Mouse (Mus musculus) MEL (cell line): ENCODE data around the gene Arhgef3.

ENCODE experiments used
- CTCF ChIP-seq, 3 experiments: IDR thresholded peaks in 2 of 3; conservative IDR thresholded peaks in 1 of 3; 2 replicates each; pipeline ENCODE4 v1.5.1; 2011 to 2012; ENCODE audit warnings: low read length in 3 of 3, low read depth in 2 of 3, mild to moderate bottlenecking in 2 of 3, improper control_type of control experiment in 1 of 3, inconsistent platforms in 1 of 3, mixed read lengths in 1 of 3, moderate library complexity in 1 of 3; ENCODE audit not compliant: control insufficient read depth in 1 of 3, insufficient read depth in 1 of 3, poor library complexity in 1 of 3, severe bottlenecking in 1 of 3
- EP300 ChIP-seq, 2 experiments: IDR thresholded peaks; 2 replicates each; pipeline ENCODE4 v1.6.1; 2011; ENCODE audit warnings: improper control_type of control experiment in 2 of 2, low read length in 2 of 2, low read depth in 1 of 2, mild to moderate bottlenecking in 1 of 2
- GATA1 ChIP-seq: IDR thresholded peaks from 2 replicates; pipeline ENCODE4 v1.6.1; 2011; ENCODE audit warnings: low read depth, low read length, improper control_type of control experiment
- HCFC1 ChIP-seq: IDR thresholded peaks from 2 replicates; pipeline ENCODE4 v1.6.1; 2012; ENCODE audit warnings: low read depth, mild to moderate bottlenecking, inconsistent platforms, low read length, improper control_type of control experiment, moderate library complexity
- MAFK ChIP-seq: IDR thresholded peaks from 2 replicates; pipeline ENCODE4 v1.6.1; 2011; ENCODE audit warnings: low read depth, mild to moderate bottlenecking, low read length, improper control_type of control experiment, borderline replicate concordance
- MEF2A ChIP-seq: IDR thresholded peaks from 2 replicates; pipeline ENCODE4 v1.6.1; 2014; ENCODE audit warnings: low read depth, mild to moderate bottlenecking, inconsistent platforms, low read length, improper control_type of control experiment; ENCODE audit not compliant: poor library complexity, insufficient replicate concordance, severe bottlenecking; ENCODE audit errors: extremely low read depth
- POLR2A ChIP-seq, 2 experiments: IDR thresholded peaks; 2 replicates each; pipeline ENCODE4 v1.6.1; 2011 to 2012; ENCODE audit warnings: low read length in 2 of 2, mild to moderate bottlenecking in 2 of 2, control low read depth in 1 of 2, improper control_type of control experiment in 1 of 2, low read depth in 1 of 2, moderate library complexity in 1 of 2; ENCODE audit not compliant: control insufficient read depth in 1 of 2, insufficient read depth in 1 of 2, poor library complexity in 1 of 2
- SMC3 ChIP-seq: IDR thresholded peaks from 2 replicates; pipeline ENCODE4 v1.6.1; 2011; ENCODE audit warnings: low read depth, low read length, improper control_type of control experiment
- TBP ChIP-seq: IDR thresholded peaks from 2 replicates; pipeline ENCODE4 v1.8.0; 2011; ENCODE audit warnings: low read depth, low read length, improper control_type of control experiment
- ZNF384 ChIP-seq: IDR thresholded peaks from 2 replicates; pipeline ENCODE4 v1.6.1; 2012; ENCODE audit warnings: low read depth, mild to moderate bottlenecking, inconsistent platforms, low read length, improper control_type of control experiment

GRCm38 (mm10) chr14:27301768-27302499 is 187.2 kb downstream of the Arhgef3 start:
- TF ChIP-seq EP300 (IDR thresholded peaks at IDR 0.05; ENCODE audit: low read depth in 1 of 2, low read length in 2 of 2), result no peak
- TF ChIP-seq MEF2A, result no peak
- no peak for TF ChIP-seq CTCF (IDR thresholded peaks at IDR 0.05 in 2 of 3, conservative IDR thresholded peaks at IDR 0.05 in 1 of 3; ENCODE audit: control insufficient read depth in 1 of 3, insufficient read depth in 1 of 3, low read depth in 2 of 3, low read length in 3 of 3, poor library complexity in 1 of 3, severe bottlenecking in 1 of 3)
- TF ChIP-seq POLR2A (IDR thresholded peaks at IDR 0.05; ENCODE audit: control insufficient read depth in 1 of 2, insufficient read depth in 1 of 2, low read depth in 1 of 2, low read length in 2 of 2, poor library complexity in 1 of 2), result no peak
- no peak for TF ChIP-seq HCFC1
- no peak for TF ChIP-seq GATA1
- no peak for TF ChIP-seq TBP
- no peak for TF ChIP-seq ZNF384
- TF ChIP-seq SMC3, result no peak
- no peak for TF ChIP-seq MAFK
